Mouse (Mus musculus): Measurements from ENCODE around the gene Ttf1. TPM values are rescaled to one million over a fixed set of nuclear protein-coding genes. Genes with fewer than 3 reads are reported as not detected.
"Not testable (repeated sequence)": the region's sequence is repeated elsewhere in the genome, so short reads cannot be mapped to it uniquely, and the experiment has no call there.

The Ttf1 gene
- polyA plus RNA-seq, 1 experiment from 2014 or later = 10.4 TPM

- Histone ChIP-seq H3K4me3 (no peak overlapping the region), H3K27me3 (replicated peaks; ENCODE audit: low read depth, poor library complexity, severe bottlenecking) (no peaks in the 10 kb centered on the region), H3K27ac (replicated peaks) (no peak overlapping the region), H3K9me3 (no peaks in the 10 kb centered on the region), H3K4me1 (no peaks in the 10 kb centered on the region), H3K36me3 (replicated peaks) (peaks cover 97% of the 10 kb centered on the region)
- WGBS = 92% methylated on average over 11 of the region's 11 CpGs
- DNase-seq (ENCODE audit: low spot score) = no peak
Observed at GRCm38 (mm10) chr2:29075331-29076070, 15.4 kb downstream of the Ttf1 start.

GRCm38 (mm10) chr2:29076226-29076625 lies 16.2 kb downstream of the Ttf1 start:
- DNase-seq (ENCODE audit: low spot score) = no peak
- H3K36me3 ChIP-seq (replicated peaks) = peaks cover 97% of the 10 kb centered on the region
- H3K27ac ChIP-seq (replicated peaks) = no peak overlapping the region
- no peaks in the 10 kb centered on the region for H3K27me3 ChIP-seq (replicated peaks; ENCODE audit: low read depth, poor library complexity, severe bottlenecking)
- 84% methylated on average over 2 of the region's 2 CpGs for WGBS
- no peaks in the 10 kb centered on the region for H3K4me1 ChIP-seq
- no peaks in the 10 kb centered on the region for H3K9me3 ChIP-seq
- no peak overlapping the region for H3K4me3 ChIP-seq

GRCm38 (mm10) chr2:29081965-29082364 lies 21.9 kb downstream of the Ttf1 start:
- no peak overlapping the region for H3K27ac ChIP-seq (replicated peaks)
- peaks cover 96% of the 10 kb centered on the region for H3K36me3 ChIP-seq (replicated peaks)
- 59% methylated on average over 3 of the region's 3 CpGs for WGBS

GRCm38 (mm10) chr2:29086026-29086425 lies 26.0 kb downstream of the Ttf1 start:
- peaks cover 70% of the 10 kb centered on the region for H3K36me3 ChIP-seq (replicated peaks)
- DNase-seq (ENCODE audit: low spot score) = no peak
- 94% methylated on average over 7 of the region's 7 CpGs for WGBS

More at GRCm38 (mm10) chr2:29081965-29082364, 21.9 kb downstream of the Ttf1 start:
- Histone ChIP-seq H3K4me1 (no peaks in the 10 kb centered on the region), H3K9me3 (no peaks in the 10 kb centered on the region), H3K27me3 (replicated peaks; ENCODE audit: low read depth, poor library complexity, severe bottlenecking) (no peaks in the 10 kb centered on the region), H3K4me3 (no peak overlapping the region)
- no peak for DNase-seq (ENCODE audit: low spot score)

GRCm38 (mm10) chr2:29089276-29089675 lies 29.2 kb downstream of the Ttf1 start:
- not testable (repeated sequence) for DNase-seq (ENCODE audit: low spot score)
- WGBS = 86% methylated on average over 6 of the region's 6 CpGs

More at GRCm38 (mm10) chr2:29086026-29086425, 26.0 kb downstream of the Ttf1 start:
- no peak overlapping the region for H3K4me3 ChIP-seq
- H3K9me3 ChIP-seq = no peaks in the 10 kb centered on the region
- H3K4me1 ChIP-seq = no peaks in the 10 kb centered on the region
- H3K27me3 ChIP-seq (replicated peaks; ENCODE audit: low read depth, poor library complexity, severe bottlenecking) = no peaks in the 10 kb centered on the region
- H3K27ac ChIP-seq (replicated peaks) = no peak overlapping the region

GRCm38 (mm10) chr2:29095674-29096073 lies 35.6 kb downstream of the Ttf1 start:
- Histone ChIP-seq H3K4me1 (no peaks in the 10 kb centered on the region), H3K27me3 (replicated peaks; ENCODE audit: low read depth, poor library complexity, severe bottlenecking) (no peaks in the 10 kb centered on the region), H3K36me3 (replicated peaks) (no peaks in the 10 kb centered on the region), H3K4me3 (no peak overlapping the region), H3K9me3 (no peaks in the 10 kb centered on the region), H3K27ac (replicated peaks) (no peak overlapping the region)
- DNase-seq (ENCODE audit: low spot score) = no peak
- WGBS = 93% methylated on average over 8 of the region's 8 CpGs

More at GRCm38 (mm10) chr2:29089276-29089675, 29.2 kb downstream of the Ttf1 start:
- H3K9me3 ChIP-seq; H3K4me1 ChIP-seq; H3K4me3 ChIP-seq; H3K27me3 ChIP-seq (replicated peaks; ENCODE audit: low read depth, poor library complexity, severe bottlenecking); H3K27ac ChIP-seq (replicated peaks): not testable (repeated sequence)
- H3K36me3 ChIP-seq (replicated peaks) = peaks cover 38% of the 10 kb centered on the region

- no peaks in the 10 kb centered on the region for H3K27me3 ChIP-seq (replicated peaks; ENCODE audit: low read depth, poor library complexity, severe bottlenecking)
- H3K4me3 ChIP-seq = no peak overlapping the region
- no peaks in the 10 kb centered on the region for H3K36me3 ChIP-seq (replicated peaks)
- no peak overlapping the region for H3K27ac ChIP-seq (replicated peaks)
- no peaks in the 10 kb centered on the region for H3K4me1 ChIP-seq
- no peak for DNase-seq (ENCODE audit: low spot score)
- WGBS = 67% methylated on average over 4 of the region's 4 CpGs
- H3K9me3 ChIP-seq = no peaks in the 10 kb centered on the region
Observed at GRCm38 (mm10) chr2:29096751-29097150, 36.7 kb downstream of the Ttf1 start.

GRCm38 (mm10) chr2:29097465-29097864 lies 37.4 kb downstream of the Ttf1 start:
- H3K36me3 ChIP-seq (replicated peaks) = no peaks in the 10 kb centered on the region
- H3K9me3 ChIP-seq = no peaks in the 10 kb centered on the region
- no peak for DNase-seq (ENCODE audit: low spot score)
- no peak overlapping the region for H3K4me3 ChIP-seq
- H3K27ac ChIP-seq (replicated peaks) = no peak overlapping the region
- H3K4me1 ChIP-seq = no peaks in the 10 kb centered on the region
- no peaks in the 10 kb centered on the region for H3K27me3 ChIP-seq (replicated peaks; ENCODE audit: low read depth, poor library complexity, severe bottlenecking)
- 80% methylated on average over 3 of the region's 3 CpGs for WGBS

GRCm38 (mm10) chr2:29097955-29098354 lies 37.9 kb downstream of the Ttf1 start:
- not testable (repeated sequence) for H3K4me3 ChIP-seq; H3K27me3 ChIP-seq (replicated peaks; ENCODE audit: low read depth, poor library complexity, severe bottlenecking); H3K36me3 ChIP-seq (replicated peaks); H3K27ac ChIP-seq (replicated peaks); H3K9me3 ChIP-seq; H3K4me1 ChIP-seq; DNase-seq (ENCODE audit: low spot score)
- WGBS = 92% methylated on average over 5 of the region's 5 CpGs

GRCm38 (mm10) chr2:29098786-29099185 lies 38.7 kb downstream of the Ttf1 start:
- WGBS = 81% methylated on average over 8 of the region's 8 CpGs
- H3K27me3 ChIP-seq (replicated peaks; ENCODE audit: low read depth, poor library complexity, severe bottlenecking) = no peaks in the 10 kb centered on the region
- H3K4me1 ChIP-seq = no peaks in the 10 kb centered on the region

GRCm38 (mm10) chr2:29099646-29100045 lies 39.6 kb downstream of the Ttf1 start:
- no peaks in the 10 kb centered on the region for H3K27me3 ChIP-seq (replicated peaks; ENCODE audit: low read depth, poor library complexity, severe bottlenecking)
- H3K4me1 ChIP-seq = no peaks in the 10 kb centered on the region
- WGBS = 90% methylated on average over 14 of the region's 14 CpGs
- H3K4me3 ChIP-seq = no peak overlapping the region
- H3K36me3 ChIP-seq (replicated peaks) = no peaks in the 10 kb centered on the region
- H3K27ac ChIP-seq (replicated peaks) = no peak overlapping the region
- no peak for DNase-seq (ENCODE audit: low spot score)
- H3K9me3 ChIP-seq = no peaks in the 10 kb centered on the region

More at GRCm38 (mm10) chr2:29098786-29099185, 38.7 kb downstream of the Ttf1 start:
- DNase-seq (ENCODE audit: low spot score) = no peak
- no peaks in the 10 kb centered on the region for H3K36me3 ChIP-seq (replicated peaks)
- H3K4me3 ChIP-seq = no peak overlapping the region
- no peak overlapping the region for H3K27ac ChIP-seq (replicated peaks)
- no peaks in the 10 kb centered on the region for H3K9me3 ChIP-seq

GRCm38 (mm10) chr2:29100822-29101534 lies 40.9 kb downstream of the Ttf1 start:
- H3K27ac ChIP-seq (replicated peaks) = no peak overlapping the region
- 81% methylated on average over 7 of the region's 7 CpGs for WGBS
- no peaks in the 10 kb centered on the region for H3K9me3 ChIP-seq
- no peaks in the 10 kb centered on the region for H3K4me1 ChIP-seq
- H3K36me3 ChIP-seq (replicated peaks) = no peaks in the 10 kb centered on the region
- H3K27me3 ChIP-seq (replicated peaks; ENCODE audit: low read depth, poor library complexity, severe bottlenecking) = no peaks in the 10 kb centered on the region
- no peak for DNase-seq (ENCODE audit: low spot score)
- no peak overlapping the region for H3K4me3 ChIP-seq

Data from embryonic facial prominence, embryonic 10.5 days (tissue).